In genomic region chr14:48053151-48053550, GRCm38 (mm10) we compare ENCODE assay signal across 29 mouse cellular contexts.
A peak's percentile ranks its signal among the peaks of the same experiment; 100 is the strongest.
DNase-seq lines count a peak whose midpoint lies in the region; ATAC-seq and TF ChIP-seq lines count a peak whose summit lies in the region.
"Had no signal": no experiment of that assay in that cellular context is flagged by ENCODE, and none has a peak within 500 bp of the region (broad histone marks: within the 10 kb centered on the region; RNA-seq: fewer than 3 reads in every experiment).

No protein-coding gene starts in this region.

- no peaks in the 10 kb centered on the region for H3K9me3 ChIP-seq in kidney, embryonic 15.5 days (replicated peaks)
- H3K9me3 ChIP-seq: forebrain, embryonic 10.5 days; G1E; limb, embryonic 13.5 days; liver, embryonic 12.5 days; midbrain, embryonic 15.5 days had no signal

- ATAC-seq in kidney, embryonic 15.5 days (replicated peaks; ENCODE audit: low FRiP score) = 0 out of 2 replicates have a peak, but pooled peaks have one; percentile 15
- ATAC-seq in granulocyte monocyte progenitor cell, adult 5-6 weeks (replicated peaks; ENCODE audit: poor library complexity, severe bottlenecking) = no peak
- ATAC-seq: intestine, embryonic 16.5 days; liver, embryonic 12.5 days; midbrain, embryonic 15.5 days; Patski had no signal

- DNase-seq in kidney, postnatal 4 days = no peak
- DNase-seq in embryo, embryonic 10.5 days (ENCODE audit: low spot score) = peak; percentile 80
- peak; percentile 35 for DNase-seq in forelimb bud, embryonic 11.5 days (ENCODE audit: low read depth, low spot score)
- no peak for DNase-seq in adrenal gland, adult 18-20 months (ENCODE audit: low spot score in 2 of 2)
- DNase-seq in right cerebral cortex, adult 2 months (ENCODE audit: low spot score in 2 of 2) = no peak
- DNase-seq: adrenal gland, adult 8-10 months; B cell, adult 2 months; cerebellum, adult 2 months; gastrocnemius, postnatal 10 days; heart, adult 18-20 months; heart, postnatal 10 days; kidney, postnatal 10 days; layer of hippocampus, postnatal 36 days; lung, adult 18-20 months; lung, postnatal 10 days had no signal

- H3K36me3 ChIP-seq in kidney, embryonic 15.5 days = no peaks in the 10 kb centered on the region
- H3K36me3 ChIP-seq: forebrain, embryonic 10.5 days; G1E; heart, embryonic 12.5 days; limb, embryonic 13.5 days; liver, embryonic 12.5 days; midbrain, embryonic 15.5 days had no signal

- H3K4me1 ChIP-seq in kidney, embryonic 15.5 days = no peaks in the 10 kb centered on the region
- H3K4me1 ChIP-seq in cortical plate, adult 2 months (ENCODE audit: control insufficient read depth, insufficient read depth, low read length) = no peaks in the 10 kb centered on the region; the same call in 1 of the 2 replicates
- H3K4me1 ChIP-seq: heart, embryonic 12.5 days; liver, embryonic 12.5 days; midbrain, embryonic 15.5 days had no signal

- no peak overlapping the region for H3K27ac ChIP-seq in kidney, embryonic 15.5 days
- peak overlapping the region; percentile 33; the same call in 1 of the 2 replicates for H3K27ac ChIP-seq in cortical plate, adult 2 months (ENCODE audit: insufficient read depth, low read length)
- H3K27ac ChIP-seq: forebrain, embryonic 10.5 days; hindbrain, postnatal 0 days; limb, embryonic 13.5 days; liver, embryonic 12.5 days; midbrain, embryonic 15.5 days had no signal

- no peaks in the 10 kb centered on the region for H3K27me3 ChIP-seq in kidney, embryonic 15.5 days
- H3K27me3 ChIP-seq: CH12.LX; limb, embryonic 13.5 days; liver, embryonic 12.5 days; midbrain, embryonic 15.5 days had no signal

- no peak overlapping the region for H3K4me2 ChIP-seq in kidney, embryonic 15.5 days
- H3K4me2 ChIP-seq: heart, embryonic 12.5 days; limb, embryonic 13.5 days; liver, embryonic 12.5 days; midbrain, embryonic 15.5 days had no signal

- TF ChIP-seq CTCF in cortical plate, adult 2 months (IDR thresholded peaks at IDR 0.05; ENCODE audit: extremely low read depth, insufficient read depth, low read length) = no peak

- no peak overlapping the region for H3K9ac ChIP-seq in kidney, embryonic 15.5 days
- H3K9ac ChIP-seq: heart, embryonic 12.5 days; limb, embryonic 13.5 days; liver, embryonic 12.5 days; midbrain, embryonic 15.5 days had no signal

- no peak for TF ChIP-seq POLR2A in cortical plate, adult 2 months (IDR thresholded peaks at IDR 0.05; ENCODE audit: extremely low read depth, insufficient read depth, low read length)

- WGBS in kidney, embryonic 15.5 days = 22% methylated on average over 4 of the region's 4 CpGs

- no peak overlapping the region for H3K4me3 ChIP-seq in kidney, embryonic 15.5 days (replicated peaks)
- H3K4me3 ChIP-seq in cortical plate, adult 2 months (ENCODE audit: insufficient read depth, low read length) = no peak overlapping the region
- H3K4me3 ChIP-seq: forebrain, embryonic 10.5 days; heart, embryonic 12.5 days; limb, embryonic 13.5 days; liver, embryonic 12.5 days; midbrain, embryonic 15.5 days; myocyte had no signal

Comparison
In these comparisons a context has a peak if more than half of its experiments do, and no peak if none do; other contexts are left out.
1. DNase-seq: peak in embryo, embryonic 10.5 days (single experiment) and forelimb bud, embryonic 11.5 days (single experiment); none in kidney, postnatal 4 days (0 of 2), adrenal gland, adult 18-20 months (0 of 2) and right cerebral cortex, adult 2 months (0 of 2).